Mouse (Mus musculus) heart, embryonic 10.5 days (tissue): ENCODE results near the gene Tmco1. TPM values are rescaled to one million over a fixed set of nuclear protein-coding genes. Genes with fewer than 3 reads are reported as not detected.

Experiments
- DNase-seq: peaks from one replicate; pipeline ENCODE4 v3.0.0-alpha.2; 2017; ENCODE audit warnings: low spot score
- H3K27ac ChIP-seq: fragments of 300-500 bp; sonication (generic); 2 replicates; pipeline ENCODE4 v1.5.1; 2016; ENCODE audit warnings: mild to moderate bottlenecking
- H3K27me3 ChIP-seq: fragments of 300-500 bp; sonication (generic); 2 replicates; pipeline ENCODE4 v1.6.1; 2016; ENCODE audit warnings: mild to moderate bottlenecking; ENCODE audit not compliant: poor library complexity, insufficient read depth, severe bottlenecking
- H3K36me3 ChIP-seq: fragments of 300-500 bp; sonication (generic); 2 replicates; pipeline ENCODE4 v1.6.1; 2016; ENCODE audit warnings: mild to moderate bottlenecking, moderate library complexity
- H3K4me1 ChIP-seq: fragments of 300-500 bp; sonication (generic); 2 replicates; pipeline ENCODE4 v1.6.1; 2016; ENCODE audit warnings: mild to moderate bottlenecking
- H3K4me3 ChIP-seq: fragments of 300-500 bp; sonication (generic); 2 replicates; pipeline ENCODE4 v1.5.1; 2016; ENCODE audit warnings: mild to moderate bottlenecking, moderate library complexity
- H3K9me3 ChIP-seq: fragments of 300-500 bp; sonication (generic); 2 replicates; pipeline ENCODE4 v1.6.1; 2016; ENCODE audit warnings: mild to moderate bottlenecking, moderate library complexity
- WGBS: fragments of 180-500 bp; shearing (Covaris S2); methylation state at CpG from one replicate; pipeline ENCODE4 v1.1.7; 2016; 5-methylcytosine and 5-hydroxymethylcytosine counted together
- polyA plus RNA-seq: library from polyadenylated mRNA; unstranded; fragments of >200 nt; fragmentation: Nextera tagmentation; extraction: Ambion mirVana; gene quantifications from 2 replicates; pipeline ENCODE4 v1.2.1, GENCODE M21; 2016

Tmco1 gene
- polyA plus RNA-seq, 1 experiment from 2014 or later: 88.0 TPM

GRCm38 (mm10) chr1:167369905-167370304, 61.7 kb downstream of the Tmco1 start:
- 16% methylated on average over 7 of the region's 7 CpGs for WGBS
- Histone ChIP-seq H3K4me1 (peaks cover 10% of the 10 kb centered on the region; the same call in 1 of the 2 replicates), H3K36me3 (peaks cover 21% of the 10 kb centered on the region), H3K27ac (no peak overlapping the region), H3K27me3 (no peaks in the 10 kb centered on the region), H3K9me3 (no peaks in the 10 kb centered on the region), H3K4me3 (no peak overlapping the region)
- peak; percentile 88 for DNase-seq

GRCm38 (mm10) chr1:167372739-167373138, 64.6 kb downstream of the Tmco1 start:
- 91% methylated on average over 7 of the region's 7 CpGs for WGBS
- H3K27me3 ChIP-seq: no peaks in the 10 kb centered on the region
- peaks cover 10% of the 10 kb centered on the region; the same call in 1 of the 2 replicates for H3K4me1 ChIP-seq
- no peak for DNase-seq
- no peak overlapping the region for H3K4me3 ChIP-seq
- no peak overlapping the region for H3K27ac ChIP-seq
- H3K9me3 ChIP-seq: no peaks in the 10 kb centered on the region
- peaks cover 16% of the 10 kb centered on the region; the same call in 1 of the 2 replicates for H3K36me3 ChIP-seq

- Histone ChIP-seq H3K36me3 (peaks cover 15% of the 10 kb centered on the region; the same call in 1 of the 2 replicates), H3K27me3 (no peaks in the 10 kb centered on the region), H3K9me3 (no peaks in the 10 kb centered on the region), H3K4me1 (peaks cover 10% of the 10 kb centered on the region; the same call in 1 of the 2 replicates), H3K27ac (no peak overlapping the region), H3K4me3 (no peak overlapping the region)
- peak; percentile 86 for DNase-seq
- WGBS: 21% methylated on average over 15 of the region's 15 CpGs
Measured at GRCm38 (mm10) chr1:167374003-167374784, 66.0 kb downstream of the Tmco1 start.

DNA sequence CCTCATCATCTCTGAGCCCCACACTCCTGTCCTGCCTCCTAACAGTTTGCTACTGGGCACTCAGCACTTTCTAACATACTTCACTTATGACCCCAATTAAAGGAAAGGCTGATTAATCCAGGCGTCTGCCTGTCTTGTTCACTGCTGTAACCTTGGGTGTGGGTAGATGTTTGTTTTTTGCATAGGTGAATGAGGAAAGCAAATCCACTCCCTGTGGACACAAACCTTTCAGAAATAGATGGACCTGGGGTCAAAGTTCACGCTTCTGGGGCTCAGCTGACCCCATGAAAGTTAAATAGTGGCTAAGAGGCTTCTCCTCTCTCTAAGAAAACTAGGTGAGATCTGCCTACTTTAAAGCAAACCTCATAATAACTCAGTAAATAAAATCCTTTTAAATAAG, 66.8 kb downstream of the Tmco1 start:
- H3K27me3 ChIP-seq: no peaks in the 10 kb centered on the region
- no peak overlapping the region for H3K27ac ChIP-seq

DNA sequence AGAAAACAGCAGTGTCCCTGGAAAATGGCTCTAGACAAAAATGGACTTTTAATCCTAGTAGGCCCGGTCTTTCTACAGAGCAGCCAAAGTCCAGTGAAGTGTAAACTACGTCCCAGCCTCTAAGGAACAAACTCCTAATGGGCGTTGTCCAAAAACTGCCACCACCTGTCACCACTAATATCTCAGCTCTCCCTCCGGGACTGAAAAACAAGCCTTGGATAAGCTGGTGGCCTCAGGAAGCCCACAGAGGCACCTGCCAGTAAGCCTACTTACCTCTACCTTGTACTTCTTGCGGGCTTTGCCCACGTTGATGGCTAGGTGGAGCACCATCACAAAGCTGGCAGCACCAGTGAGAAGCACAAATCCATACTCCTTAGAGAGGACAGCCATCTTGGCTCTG, 69.8 kb downstream of the Tmco1 start:
- Histone ChIP-seq H3K4me3 (no peak overlapping the region), H3K27me3 (no peaks in the 10 kb centered on the region), H3K36me3 (peaks cover 15% of the 10 kb centered on the region; the same call in 1 of the 2 replicates), H3K9me3 (no peaks in the 10 kb centered on the region), H3K27ac (no peak overlapping the region), H3K4me1 (peaks cover 10% of the 10 kb centered on the region; the same call in 1 of the 2 replicates)
- DNase-seq: no peak
- 74% methylated on average over 6 of the region's 6 CpGs for whole genome bisulfite sequencing

More for the DNA sequence above, 66.8 kb downstream of the Tmco1 start:
- no peak for DNase-seq
- Histone ChIP-seq H3K36me3 (peaks cover 15% of the 10 kb centered on the region; the same call in 1 of the 2 replicates), H3K9me3 (no peaks in the 10 kb centered on the region), H3K4me3 (no peak overlapping the region), H3K4me1 (peaks cover 10% of the 10 kb centered on the region; the same call in 1 of the 2 replicates)
- WGBS: 65% methylated on average over 2 of the region's 2 CpGs

DNA sequence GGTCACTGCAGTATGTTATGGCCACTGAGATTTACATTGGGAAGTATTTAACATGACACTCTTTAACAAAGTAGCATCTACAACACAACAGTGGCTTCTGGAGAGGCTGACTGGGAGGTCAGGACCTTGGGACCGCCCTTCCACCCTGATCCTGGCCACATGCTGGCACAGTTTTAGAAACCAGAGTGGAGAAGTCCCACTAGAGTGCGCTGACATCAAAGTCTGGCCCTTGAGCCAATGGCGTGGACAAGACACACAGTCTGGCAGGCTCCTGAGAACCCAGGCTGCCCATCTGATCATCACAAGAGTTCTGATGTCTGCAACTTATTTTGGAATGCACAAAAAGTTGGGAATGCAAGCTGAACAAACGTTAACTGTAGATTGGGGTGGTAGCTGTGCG, 71.6 kb downstream of the Tmco1 start:
- peaks cover 15% of the 10 kb centered on the region; the same call in 1 of the 2 replicates for H3K36me3 ChIP-seq
- no peak overlapping the region for H3K27ac ChIP-seq
- H3K27me3 ChIP-seq: no peaks in the 10 kb centered on the region
- peaks cover 3% of the 10 kb centered on the region; the same call in 1 of the 2 replicates for H3K4me1 ChIP-seq
- DNase-seq: no peak
- H3K4me3 ChIP-seq: no peak overlapping the region
- H3K9me3 ChIP-seq: no peaks in the 10 kb centered on the region
- WGBS: 67% methylated on average over 5 of the region's 5 CpGs

GRCm38 (mm10) chr1:167380223-167380622, 72.0 kb downstream of the Tmco1 start:
- no peak overlapping the region for H3K27ac ChIP-seq
- no peaks in the 10 kb centered on the region for H3K9me3 ChIP-seq
- WGBS: 93% methylated on average over 2 of the region's 2 CpGs
- H3K4me1 ChIP-seq: peaks cover 6% of the 10 kb centered on the region
- peaks cover 15% of the 10 kb centered on the region; the same call in 1 of the 2 replicates for H3K36me3 ChIP-seq
- DNase-seq: no peak
- no peaks in the 10 kb centered on the region for H3K27me3 ChIP-seq
- H3K4me3 ChIP-seq: no peak overlapping the region

GRCm38 (mm10) chr1:167381050-167382015, 73.2 kb downstream of the Tmco1 start:
- Histone ChIP-seq H3K27me3 (no peaks in the 10 kb centered on the region), H3K9me3 (no peaks in the 10 kb centered on the region), H3K4me3 (no peak overlapping the region), H3K36me3 (peaks cover 9% of the 10 kb centered on the region; the same call in 1 of the 2 replicates), H3K27ac (peak overlapping the region; percentile 24; the same call in 1 of the 2 replicates), H3K4me1 (peaks cover 11% of the 10 kb centered on the region)
- DNase-seq: no peak
- WGBS: 74% methylated on average over 8 of the region's 8 CpGs

- Histone ChIP-seq H3K4me3 (no peak overlapping the region), H3K36me3 (no peaks in the 10 kb centered on the region), H3K27ac (peak overlapping the region; percentile 24; the same call in 1 of the 2 replicates), H3K9me3 (no peaks in the 10 kb centered on the region), H3K4me1 (peaks cover 11% of the 10 kb centered on the region), H3K27me3 (no peaks in the 10 kb centered on the region)
- WGBS: 76% methylated on average over 7 of the region's 7 CpGs
- no peak for DNase-seq
Measured at GRCm38 (mm10) chr1:167382316-167382715, 74.1 kb downstream of the Tmco1 start.

- WGBS: 77% methylated on average over 5 of the region's 5 CpGs
Measured at GRCm38 (mm10) chr1:167382763-167383162, 74.6 kb downstream of the Tmco1 start.

DNA sequence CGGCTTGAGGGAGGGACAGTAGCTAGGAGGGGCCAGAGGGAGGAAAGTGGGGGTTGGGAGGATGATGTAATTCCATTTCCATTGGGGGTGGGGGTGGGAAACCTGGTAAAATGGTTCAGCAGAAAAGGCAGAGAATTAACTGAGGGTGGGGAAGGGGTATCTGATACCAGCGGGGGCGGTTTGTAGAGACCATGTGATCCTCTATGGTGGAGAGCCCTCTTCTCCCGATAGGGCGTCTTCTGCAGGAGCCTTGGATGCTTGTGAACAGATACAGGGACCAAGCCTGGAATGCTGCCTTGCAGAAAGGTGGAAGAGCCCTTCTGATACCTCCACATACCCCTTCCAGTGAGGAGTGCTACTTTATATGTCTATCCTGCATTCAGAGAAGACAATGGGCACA, 75.0 kb downstream of the Tmco1 start:
- Histone ChIP-seq H3K36me3 (no peaks in the 10 kb centered on the region), H3K27ac (peak overlapping the region; percentile 44; the same call in 1 of the 2 replicates), H3K4me1 (peaks cover 11% of the 10 kb centered on the region), H3K27me3 (no peaks in the 10 kb centered on the region), H3K4me3 (no peak overlapping the region), H3K9me3 (no peaks in the 10 kb centered on the region)
- 81% methylated on average over 5 of the region's 5 CpGs for WGBS
- no peak for DNase-seq

More at GRCm38 (mm10) chr1:167382763-167383162, 74.6 kb downstream of the Tmco1 start:
- H3K9me3 ChIP-seq: no peaks in the 10 kb centered on the region
- no peaks in the 10 kb centered on the region for H3K27me3 ChIP-seq
- no peaks in the 10 kb centered on the region for H3K36me3 ChIP-seq
- no peak overlapping the region for H3K4me3 ChIP-seq
- H3K27ac ChIP-seq: peak overlapping the region; percentile 24; the same call in 1 of the 2 replicates
- DNase-seq: no peak
- H3K4me1 ChIP-seq: peaks cover 11% of the 10 kb centered on the region
